In genomic region chr7:127026984-127027726, GRCm38 (mm10) we compare ENCODE assay signal across 7 mouse cellular contexts. TPM values are rescaled to one million over a fixed set of nuclear protein-coding genes. Genes with fewer than 3 reads are reported as not detected.
DNase-seq lines count a peak whose midpoint lies in the region; ATAC-seq lines count a peak whose summit lies in the region.

Gene Maz, minus strand, starts transcription at chr7:127027037.

- no peaks in the 10 kb centered on the region for H3K9me3 ChIP-seq in intestine, embryonic 15.5 days
- H3K9me3 ChIP-seq in midbrain, embryonic 10.5 days (replicated peaks), result no peaks in the 10 kb centered on the region

- H3K27me3 ChIP-seq in intestine, embryonic 15.5 days (replicated peaks), result no peaks in the 10 kb centered on the region
- no peaks in the 10 kb centered on the region for H3K27me3 ChIP-seq in midbrain, embryonic 10.5 days (ENCODE audit: low read depth, poor library complexity, severe bottlenecking)

- H3K4me3 ChIP-seq in intestine, embryonic 15.5 days (replicated peaks), result peak within 1 kb of the TSS; percentile 90
- H3K4me3 ChIP-seq in midbrain, embryonic 10.5 days, result peak within 1 kb of the TSS; percentile 88

- H3K9ac ChIP-seq in intestine, embryonic 15.5 days, result peak within 1 kb of the TSS; percentile 97

- peak; percentile 88 for ATAC-seq in intestine, embryonic 15.5 days

- H3K27ac ChIP-seq in intestine, embryonic 15.5 days, result peak within 1 kb of the TSS; percentile 99
- peak within 1 kb of the TSS; percentile 100 for H3K27ac ChIP-seq in midbrain, embryonic 10.5 days (replicated peaks)

- intact Hi-C loops in gastrocnemius, postnatal 36 days (cut with DNase I), result loop anchor here (1.0 kb wide), 1 partner anchor 10 kb away; the partner anchor contains the start of gene Pagr1a
- intact Hi-C loops in left cerebral cortex, postnatal 25 days (cut with DNase I), result loop anchor here (1.0 to 5.0 kb wide), 4 partner anchors 42 to 228 kb away; partner anchors contain the start of gene Taok2

- DNase-seq in adrenal gland, adult 2 months, result peak; percentile 100
- DNase-seq in embryo, embryonic 11.5 days (ENCODE audit: low read depth, low spot score), result peak; percentile 98
- peak; percentile 99 for DNase-seq in gastrocnemius, postnatal 36 days
- DNase-seq in left cerebral cortex, postnatal 25 days (ENCODE audit: low spot score in 2 of 2), result peak; percentile 99 to 100
- peak; percentile 100 for DNase-seq in midbrain, embryonic 10.5 days (ENCODE audit: low spot score)
- peak; percentile 99 for DNase-seq in right cerebral cortex, postnatal 4 days

- peak within 1 kb of the TSS; percentile 80 for H3K4me2 ChIP-seq in intestine, embryonic 15.5 days (replicated peaks)

- WGBS in intestine, embryonic 15.5 days, result 1% methylated on average over 49 of the region's 63 CpGs
- WGBS in midbrain, embryonic 10.5 days, result under 1% methylated on average over 59 of the region's 63 CpGs

- peaks cover 37% of the 10 kb centered on the region for H3K4me1 ChIP-seq in intestine, embryonic 15.5 days (replicated peaks)
- peaks cover 45% of the 10 kb centered on the region for H3K4me1 ChIP-seq in midbrain, embryonic 10.5 days

- H3K36me3 ChIP-seq in intestine, embryonic 15.5 days, result peaks cover 42% of the 10 kb centered on the region
- peaks cover 81% of the 10 kb centered on the region for H3K36me3 ChIP-seq in midbrain, embryonic 10.5 days

RNA-seq across cellular contexts. Expression of gene Maz, which starts in this region (rescaled TPM):
- 100 to 1,000 TPM in 1 of 2 experiments, 10 to 100 TPM in 1; 98.7 to 114 TPM for total RNA-seq in adrenal gland, adult 2 months (2021)
- 833 and 840 TPM in 2 replicates for polyA plus RNA-seq in adrenal gland, adult 2 months (2012; rRNA removed)
- 10 to 100 TPM; 69.8 to 76.4 TPM for total RNA-seq in gastrocnemius, postnatal 36 days (2021)
- polyA plus RNA-seq in intestine, embryonic 15.5 days (2015; fragmentation: Nextera tagmentation; extraction: Ambion mirVana), result 66.6 and 68.8 TPM in 2 replicates
- 100 to 1,000 TPM; 241 to 243 TPM for total RNA-seq in left cerebral cortex, postnatal 25 days (2021)
- polyA plus RNA-seq in midbrain, embryonic 10.5 days (2016; fragmentation: Nextera tagmentation; extraction: Ambion mirVana), result 64.6 and 66.4 TPM in 2 replicates

Comparison
In these comparisons a context has a peak if more than half of its experiments do, and no peak if none do; other contexts are left out.
1. Peak in every context shown above with its lines: DNase-seq, ATAC-seq, H3K4me3 ChIP-seq and H3K27ac ChIP-seq.
2. RNA of gene Maz (polyA plus RNA-seq): 833 to 840 TPM in adrenal gland, adult 2 months; 66.6 to 68.8 TPM in intestine, embryonic 15.5 days and 64.6 to 66.4 TPM in midbrain, embryonic 10.5 days; every median in the first group is over 10 times any median in the second.